Mouse (Mus musculus) testis, adult 2 months (tissue): ENCODE data around the gene Heatr5a.

Experiments
- CTCF ChIP-seq: fragments of 200-500 bp; IDR thresholded peaks from 2 replicates; pipeline ENCODE4 v1.5.1; 2012; ENCODE audit warnings: low read depth, mild to moderate bottlenecking, inconsistent platforms, low read length, moderate library complexity; ENCODE audit not compliant: control insufficient read depth, insufficient read depth, insufficient replicate concordance
- POLR2A ChIP-seq: fragments of 200-500 bp; IDR thresholded peaks from 2 replicates; pipeline ENCODE4 v1.6.1; 2012; ENCODE audit warnings: low read depth, mild to moderate bottlenecking, inconsistent platforms, low read length, moderate library complexity; ENCODE audit not compliant: control insufficient read depth

DNA sequence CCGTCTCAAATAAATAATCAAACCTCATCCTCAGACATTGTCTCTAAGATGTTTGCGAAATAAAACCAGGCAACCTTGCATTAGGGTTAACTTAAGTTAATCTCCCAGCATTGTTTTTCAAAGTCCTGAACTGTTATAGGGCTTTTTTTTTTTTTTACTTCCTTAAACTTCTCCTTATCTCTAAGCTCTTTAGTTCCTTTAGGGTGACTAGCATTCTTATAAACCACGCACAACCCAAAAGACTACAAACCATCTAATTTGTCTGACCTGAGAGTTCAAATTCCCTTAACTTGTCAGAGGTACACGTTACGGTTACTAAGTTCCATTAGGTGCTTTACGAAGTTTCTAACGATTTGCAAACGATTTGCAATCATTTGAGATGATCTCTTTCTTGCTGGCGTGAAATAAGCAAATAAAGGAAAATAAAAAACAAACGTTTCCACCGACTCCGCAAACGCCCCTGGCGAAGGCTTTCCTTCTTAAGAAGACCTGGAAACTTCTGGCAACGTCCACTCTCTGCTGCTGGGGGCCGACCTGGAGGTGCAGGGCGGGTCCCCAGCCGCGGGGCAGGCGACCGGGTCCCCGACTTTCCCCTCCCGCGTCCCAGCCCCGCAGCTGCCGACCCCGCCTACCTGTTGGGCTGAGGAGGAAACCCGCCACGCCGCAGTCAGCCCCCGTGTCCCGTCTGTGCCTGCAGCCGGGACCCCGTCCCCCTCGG is 610 bp downstream of the Heatr5a start:
- TF ChIP-seq CTCF (no peak), POLR2A (no peak)
